Mouse (Mus musculus) urinary bladder, postnatal 14 days (tissue): ENCODE measurements around the gene Trnau1ap.
A peak's percentile ranks its signal among the peaks of the same experiment; 100 is the strongest.
"Not testable (repeated sequence)": the region's sequence is repeated elsewhere in the genome, so short reads cannot be mapped to it uniquely, and the experiment has no call there.

Experiments
- DNase-seq: peaks from one replicate; pipeline ENCODE4 v3.0.0; 2021; ENCODE audit warnings: low spot score

Gene Trnau1ap

GRCm38 (mm10) chr4:132301486-132301885 lies 27.9 kb downstream of the Trnau1ap start:
- DNase-seq: no peak

GRCm38 (mm10) chr4:132299849-132300248 lies 29.5 kb downstream of the Trnau1ap start:
- DNase-seq: no peak

GRCm38 (mm10) chr4:132295696-132296390 lies 33.5 kb downstream of the Trnau1ap start:
- no peak for DNase-seq

GRCm38 (mm10) chr4:132293682-132294240 lies 35.6 kb downstream of the Trnau1ap start:
- DNase-seq: no peak

GRCm38 (mm10) chr4:132292988-132293387 lies 36.4 kb downstream of the Trnau1ap start:
- DNase-seq: peak; percentile 43

GRCm38 (mm10) chr4:132291624-132292335 lies 37.6 kb downstream of the Trnau1ap start:
- no peak for DNase-seq

GRCm38 (mm10) chr4:132291056-132291455 lies 38.3 kb downstream of the Trnau1ap start:
- no peak for DNase-seq

- not testable (repeated sequence) for DNase-seq
Observed at GRCm38 (mm10) chr4:132288840-132289239, 40.5 kb downstream of the Trnau1ap start.

- no peak for DNase-seq
Observed at GRCm38 (mm10) chr4:132275949-132276348, 53.4 kb downstream of the Trnau1ap start.

- peak; percentile 91 for DNase-seq
Observed at GRCm38 (mm10) chr4:132274156-132274862, 55.0 kb downstream of the Trnau1ap start, which contains the start of gene Taf12. Gene Taf12 (plus strand): TSS chr4:132274375.

- DNase-seq: peak; percentile 18
Observed at GRCm38 (mm10) chr4:132273166-132273565, 56.2 kb downstream of the Trnau1ap start.

- peak; percentile 84 for DNase-seq
Observed at GRCm38 (mm10) chr4:132269740-132270560, 59.4 kb downstream of the Trnau1ap start.

- DNase-seq: no peak
Observed at GRCm38 (mm10) chr4:132268871-132269739, 60.2 kb downstream of the Trnau1ap start.

GRCm38 (mm10) chr4:132266835-132267349 lies 62.4 kb downstream of the Trnau1ap start:
- DNase-seq: no peak

- no peak for DNase-seq
Observed at GRCm38 (mm10) chr4:132263313-132263712, 66.0 kb downstream of the Trnau1ap start.

- DNase-seq: no peak
Observed at GRCm38 (mm10) chr4:132262358-132262616, 67.1 kb downstream of the Trnau1ap start.
